ENCODE assay signal across 8 mouse cellular contexts in the genomic region with DNA sequence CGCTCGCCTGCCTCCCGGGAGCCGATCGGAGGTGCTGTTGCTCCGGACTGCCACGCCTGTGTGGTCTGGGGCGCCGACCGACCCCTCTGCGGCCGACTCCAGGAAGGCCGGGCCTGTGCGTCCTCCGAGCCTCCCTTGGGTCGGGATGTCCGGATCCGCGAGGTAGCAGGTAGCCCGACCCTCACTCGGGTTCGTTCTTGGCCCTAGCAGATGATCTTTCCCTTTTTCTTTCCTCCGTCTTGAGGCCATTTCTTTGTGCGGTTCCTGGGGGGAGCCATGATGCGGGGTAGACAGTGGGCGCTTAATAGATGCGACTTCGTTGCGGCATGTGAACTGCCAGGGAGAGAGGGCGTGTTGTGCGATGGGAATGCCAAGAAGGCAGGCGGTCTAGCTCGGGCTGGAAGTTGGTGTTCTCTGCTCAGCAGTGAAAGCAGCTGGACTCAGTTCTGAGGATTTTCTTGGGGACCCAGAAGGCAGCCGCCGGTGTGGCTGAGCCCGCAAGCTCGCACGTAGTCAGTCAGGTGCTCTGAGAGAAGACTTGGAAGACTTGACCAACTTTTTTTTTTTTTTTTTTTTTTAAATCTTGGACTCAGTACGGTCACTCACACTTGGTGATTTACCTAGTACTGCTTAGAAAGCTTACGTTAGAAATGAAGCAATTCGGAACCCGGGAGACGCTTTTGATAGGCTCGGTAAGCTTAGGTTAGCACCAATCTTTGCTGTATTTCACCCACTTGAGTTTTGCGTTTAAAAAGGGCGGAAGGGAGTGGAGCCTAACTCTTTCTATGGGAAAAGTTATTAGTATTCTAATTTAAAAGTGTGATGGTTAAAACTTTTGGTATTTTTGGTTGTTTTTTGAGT. TPM values are rescaled to one million over a fixed set of nuclear protein-coding genes. Genes with fewer than 3 reads are reported as not detected.
DNase-seq lines count a peak whose midpoint lies in the region; ATAC-seq and TF ChIP-seq lines count a peak whose summit lies in the region.

No protein-coding gene starts in this region.

- no peaks in the 10 kb centered on the region for H3K36me3 ChIP-seq in kidney, adult 2 months (ENCODE audit: control insufficient read depth, insufficient read depth, low read length)
- no peaks in the 10 kb centered on the region for H3K36me3 ChIP-seq in hindbrain, embryonic 12.5 days
- no peaks in the 10 kb centered on the region for H3K36me3 ChIP-seq in stomach, embryonic 16.5 days (ENCODE audit: control insufficient read depth, insufficient read depth, low read length)

- peak overlapping the region; percentile 76 for H3K4me3 ChIP-seq in kidney, adult 2 months (ENCODE audit: insufficient read depth, low read depth, low read length)
- peak overlapping the region; percentile 82 for H3K4me3 ChIP-seq in hindbrain, embryonic 12.5 days
- H3K4me3 ChIP-seq in stomach, embryonic 16.5 days (replicated peaks; ENCODE audit: low read length), result peak overlapping the region; percentile 92

- TF ChIP-seq POLR2A in kidney, adult 2 months (IDR thresholded peaks at IDR 0.05; ENCODE audit: low read depth, low read length), result no peak

- peak; percentile 68 for DNase-seq in kidney, adult 2 months
- DNase-seq in kidney, postnatal 4 days, result no peak
- peak; percentile 25 to 52 for DNase-seq in left cerebral cortex, adult 9 months (ENCODE audit: low spot score in 2 of 2)

- peak; percentile 16 for ATAC-seq in activated CD4-positive, CD25-positive, alpha-beta regulatory T cell, adult 4 months
- ATAC-seq in erythroid progenitor cell, adult 5-6 weeks (replicated peaks; ENCODE audit: low FRiP score, poor library complexity, severe bottlenecking), result peak; percentile 47
- peak; percentile 63 for ATAC-seq in hindbrain, embryonic 12.5 days (ENCODE audit: low FRiP score)
- peak; percentile 30 for ATAC-seq in megakaryocyte progenitor cell, adult 5-6 weeks (replicated peaks; ENCODE audit: poor library complexity)
- peak; percentile 19; the same call in 1 of the 2 replicates for ATAC-seq in stomach, embryonic 16.5 days (ENCODE audit: insufficient read depth, low FRiP score)

- H3K9me3 ChIP-seq in hindbrain, embryonic 12.5 days (replicated peaks), result no peaks in the 10 kb centered on the region
- no peaks in the 10 kb centered on the region for H3K9me3 ChIP-seq in stomach, embryonic 16.5 days (replicated peaks; ENCODE audit: control insufficient read depth, low read length)

- peak overlapping the region; percentile 73 for H3K4me2 ChIP-seq in hindbrain, embryonic 12.5 days (replicated peaks)
- H3K4me2 ChIP-seq in stomach, embryonic 16.5 days (ENCODE audit: low read depth, low read length), result peak overlapping the region; percentile 61

- no peaks in the 10 kb centered on the region for H3K27me3 ChIP-seq in kidney, adult 2 months (replicated peaks; ENCODE audit: control insufficient read depth, insufficient read depth, low read length)
- H3K27me3 ChIP-seq in hindbrain, embryonic 12.5 days, result no peaks in the 10 kb centered on the region
- no peaks in the 10 kb centered on the region for H3K27me3 ChIP-seq in stomach, embryonic 16.5 days (ENCODE audit: control insufficient read depth, insufficient read depth, low read length)

- TF ChIP-seq CTCF in kidney, adult 2 months (conservative IDR thresholded peaks at IDR 0.05; ENCODE audit: insufficient read depth, insufficient read length, low read depth, low read length), result no peak

- peak overlapping the region; percentile 76 for H3K27ac ChIP-seq in kidney, adult 2 months (ENCODE audit: insufficient read depth, low read depth, low read length)
- peak overlapping the region; percentile 89 for H3K27ac ChIP-seq in hindbrain, embryonic 12.5 days
- peak overlapping the region; percentile 90 for H3K27ac ChIP-seq in stomach, embryonic 16.5 days (ENCODE audit: low read length)

- under 1% methylated on average over 46 of the region's 46 CpGs for WGBS in kidney, adult 2 months
- WGBS in hindbrain, embryonic 12.5 days, result 1% methylated on average over 46 of the region's 46 CpGs
- WGBS in stomach, embryonic 16.5 days, result under 1% methylated on average over 46 of the region's 46 CpGs

- H3K4me1 ChIP-seq in kidney, adult 2 months (ENCODE audit: control insufficient read depth, insufficient read depth, low read length), result peaks cover 4% of the 10 kb centered on the region; the same call in 1 of the 2 replicates
- H3K4me1 ChIP-seq in hindbrain, embryonic 12.5 days, result no peaks in the 10 kb centered on the region
- 0 out of 2 replicates have a peak, but pooled peaks cover 4% of the 10 kb centered on the region for H3K4me1 ChIP-seq in stomach, embryonic 16.5 days (ENCODE audit: control insufficient read depth, insufficient read depth, low read length)

- H3K9ac ChIP-seq in hindbrain, embryonic 12.5 days, result peak overlapping the region; percentile 84
- peak overlapping the region; percentile 92 for H3K9ac ChIP-seq in stomach, embryonic 16.5 days (ENCODE audit: low read length)

RNA-seq across cellular contexts. Expression of gene Kdm4c, which starts 10.2 kb away (rescaled TPM):
- polyA plus RNA-seq in kidney, adult 2 months (2012; rRNA removed), result 3.0 and 3.4 TPM in 2 replicates
- 10 to 100 TPM; 26.2 to 28.0 TPM for polyA plus RNA-seq in activated CD4-positive, CD25-positive, alpha-beta regulatory T cell, adult 4 months (2017; shearing (Covaris generic))
- total RNA-seq in erythroid progenitor cell, adult 5-6 weeks (2015; ENCODE audit: low replicate concordance), result 12.3 and 18.9 TPM in 2 replicates
- 18.5 and 20.1 TPM in 2 replicates for total RNA-seq in erythroid progenitor cell, adult 5-6 weeks (2017; ENCODE audit: low replicate concordance)
- 16.5 and 19.0 TPM in 2 replicates for polyA plus RNA-seq in hindbrain, embryonic 12.5 days (2016; fragmentation: Nextera tagmentation; extraction: Ambion mirVana)
- total RNA-seq in megakaryocyte progenitor cell, adult 5-6 weeks (2015), result 16.1 and 19.6 TPM in 2 replicates
- 21.9 and 22.1 TPM in 2 replicates for total RNA-seq in megakaryocyte progenitor cell, adult 5-6 weeks (2017)
- 13.8 and 14.9 TPM in 2 replicates for polyA plus RNA-seq in stomach, embryonic 16.5 days (2015; fragmentation: Nextera tagmentation; extraction: Ambion mirVana)

Comparison
In these comparisons a context has a peak if more than half of its experiments do, and no peak if none do; other contexts are left out.
1. DNase-seq: peak in kidney, adult 2 months (single experiment) and left cerebral cortex, adult 9 months (2 of 2); none in kidney, postnatal 4 days (0 of 2).
2. Peak in every context shown above with its lines, with median percentiles within 50 percentile points of each other: H3K27ac ChIP-seq, H3K4me3 ChIP-seq and ATAC-seq.